Mouse (Mus musculus): ENCODE results near the gene Pecam1. TPM values are rescaled to one million over a fixed set of nuclear protein-coding genes. Genes with fewer than 3 reads are reported as not detected.

Gene Pecam1
- total RNA-seq, 2 experiments from 2014 or later = 18.5 to 19.7 TPM

GRCm38 (mm10) chr11:106698289-106698688 is 52.1 kb downstream of the Pecam1 start:
- DNase-seq (ENCODE audit: low spot score in 2 of 2) = no peak

- no peak for DNase-seq (ENCODE audit: low spot score in 2 of 2)
Measured at GRCm38 (mm10) chr11:106695917-106696316, 54.5 kb downstream of the Pecam1 start.

- no peak for DNase-seq (ENCODE audit: low spot score in 2 of 2)
Measured at GRCm38 (mm10) chr11:106692890-106693289, 57.5 kb downstream of the Pecam1 start.

- no peak for DNase-seq (ENCODE audit: low spot score in 2 of 2)
Measured at GRCm38 (mm10) chr11:106688375-106688774, 62.1 kb downstream of the Pecam1 start.

- no peak for DNase-seq (ENCODE audit: low spot score in 2 of 2)
Measured at GRCm38 (mm10) chr11:106687293-106687692, 63.1 kb downstream of the Pecam1 start.

GRCm38 (mm10) chr11:106684027-106684426 is 66.4 kb downstream of the Pecam1 start:
- no peak for DNase-seq (ENCODE audit: low spot score in 2 of 2)

GRCm38 (mm10) chr11:106683345-106683744 is 67.1 kb downstream of the Pecam1 start:
- no peak for DNase-seq (ENCODE audit: low spot score in 2 of 2)

GRCm38 (mm10) chr11:106681138-106681537 is 69.3 kb downstream of the Pecam1 start:
- DNase-seq (ENCODE audit: low spot score in 2 of 2) = no peak

- peak in 1 of 2 experiments; percentile 29 for DNase-seq (ENCODE audit: low spot score in 2 of 2)
Measured at GRCm38 (mm10) chr11:106679874-106680273, 70.6 kb downstream of the Pecam1 start.

- peak; percentile 87 for DNase-seq (ENCODE audit: low spot score in 2 of 2)
Measured at GRCm38 (mm10) chr11:106677910-106678591, 72.4 kb downstream of the Pecam1 start.

GRCm38 (mm10) chr11:106677331-106677730 is 73.1 kb downstream of the Pecam1 start:
- DNase-seq (ENCODE audit: low spot score in 2 of 2) = no peak

- no peak for DNase-seq (ENCODE audit: low spot score in 2 of 2)
Measured at GRCm38 (mm10) chr11:106675875-106676274, 74.6 kb downstream of the Pecam1 start.

GRCm38 (mm10) chr11:106675201-106675726 is 75.2 kb downstream of the Pecam1 start:
- no peak for DNase-seq (ENCODE audit: low spot score in 2 of 2)

GRCm38 (mm10) chr11:106674612-106675153 is 75.7 kb downstream of the Pecam1 start:
- DNase-seq (ENCODE audit: low spot score in 2 of 2) = peak; percentile 57 to 63

- no peak for DNase-seq (ENCODE audit: low spot score in 2 of 2)
Measured at GRCm38 (mm10) chr11:106673727-106674611, 76.5 kb downstream of the Pecam1 start.

GRCm38 (mm10) chr11:106672919-106673505 is 77.4 kb downstream of the Pecam1 start:
- no peak for DNase-seq (ENCODE audit: low spot score in 2 of 2)

- DNase-seq (ENCODE audit: low spot score in 2 of 2) = no peak
Measured at GRCm38 (mm10) chr11:106671801-106672200, 78.6 kb downstream of the Pecam1 start.

GRCm38 (mm10) chr11:106670951-106671478 is 79.4 kb downstream of the Pecam1 start:
- no peak for DNase-seq (ENCODE audit: low spot score in 2 of 2)

GRCm38 (mm10) chr11:106670266-106670665 is 80.2 kb downstream of the Pecam1 start:
- DNase-seq (ENCODE audit: low spot score in 2 of 2) = no peak

- DNase-seq (ENCODE audit: low spot score in 2 of 2) = no peak
Measured at GRCm38 (mm10) chr11:106669873-106670173, 80.6 kb downstream of the Pecam1 start.

All from layer of hippocampus, postnatal 10 days (tissue).